Mouse (Mus musculus) bone marrow, adult 2 months (tissue): ENCODE measurements around the gene E030018B13Rik. TPM values are rescaled to one million over a fixed set of nuclear protein-coding genes. Genes with fewer than 3 reads are reported as not detected.

Source experiments
- H3K27ac ChIP-seq: fragments of 200-500 bp; 2 replicates; pipeline ENCODE4 v1.5.1; 2012; ENCODE audit warnings: low read depth, mild to moderate bottlenecking, control low read depth, inconsistent platforms, low read length; ENCODE audit not compliant: control insufficient read depth, poor library complexity, insufficient read depth
- H3K4me1 ChIP-seq: fragments of 200-500 bp; 2 replicates; pipeline ENCODE4 v1.6.1; 2011; ENCODE audit warnings: low read length; ENCODE audit not compliant: control insufficient read depth, insufficient read depth
- H3K4me3 ChIP-seq: fragments of 200-500 bp; replicated peaks from 2 replicates; pipeline ENCODE3; 2011; ENCODE audit warnings: mild to moderate bottlenecking, low read depth, low read length, control low read depth; ENCODE audit not compliant: control insufficient read depth
- CTCF ChIP-seq: fragments of 200-500 bp; IDR thresholded peaks from 2 replicates; pipeline ENCODE4 v1.5.1; 2011; ENCODE audit warnings: low read length, control low read depth; ENCODE audit not compliant: control insufficient read depth, insufficient read depth
- POLR2A ChIP-seq: fragments of 200-500 bp; IDR thresholded peaks from 2 replicates; pipeline ENCODE4 v1.6.1; 2011; ENCODE audit warnings: low read depth, mild to moderate bottlenecking, control low read depth, low read length, borderline replicate concordance; ENCODE audit not compliant: control insufficient read depth
- WGBS: fragments of 180-500 bp; shearing (Covaris S2); methylation state at CpG from one replicate; pipeline ENCODE4 v1.1.7; 2018; 5-methylcytosine and 5-hydroxymethylcytosine counted together
- polyA plus RNA-seq: library from polyadenylated mRNA; stranded (reverse); fragments of >200 nt; gene quantifications from 2 replicates; pipeline ENCODE4 v1.2.4, GENCODE M21; 2011; ENCODE audit warnings: low replicate concordance; ENCODE audit not compliant: missing spikeins, insufficient read depth, insufficient read length

The E030018B13Rik gene
- not detected in 2 replicates for polyA plus RNA-seq

DNA sequence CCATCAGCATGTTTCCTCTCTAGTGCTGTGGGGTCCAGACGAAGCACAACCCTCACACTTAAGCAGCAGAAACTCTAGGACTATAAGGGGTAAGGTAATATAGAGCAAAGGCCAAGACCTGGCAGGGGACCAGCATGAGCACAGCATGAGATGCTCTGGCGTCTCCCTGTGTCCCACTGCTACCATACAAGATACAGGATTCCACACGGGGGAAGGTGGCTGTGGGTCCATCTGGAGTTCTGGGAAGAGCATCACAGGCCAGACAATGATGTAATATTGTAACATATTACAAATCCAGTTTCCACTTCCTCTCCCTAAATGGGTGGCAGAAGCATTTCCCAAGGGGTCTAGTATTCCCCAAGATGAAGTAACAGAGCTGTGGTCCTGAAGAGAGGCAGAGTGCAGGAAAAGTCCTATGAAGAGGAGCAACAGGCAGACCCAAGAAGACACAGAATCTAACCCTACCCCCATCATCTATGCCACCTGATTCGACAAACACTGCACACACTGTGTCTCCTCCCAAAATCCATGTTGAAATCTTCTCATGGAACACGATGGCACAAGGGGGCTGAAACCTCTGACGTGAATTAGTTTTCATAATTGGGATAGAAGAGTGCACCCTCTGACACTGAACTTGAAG, at the start of gene E030018B13Rik:
TSS of gene E030018B13Rik (plus strand) at position 590 of the 640 bp plus-strand sequence.
- TF ChIP-seq POLR2A = no peak
- TF ChIP-seq CTCF = no peak
- Histone ChIP-seq H3K27ac (no peak within 1 kb of the TSS), H3K4me1 (peaks cover 32% of the 10 kb centered on the region), H3K4me3 (no peak within 1 kb of the TSS)
- WGBS = 64% methylated on average over 6 of the region's 6 CpGs

DNA sequence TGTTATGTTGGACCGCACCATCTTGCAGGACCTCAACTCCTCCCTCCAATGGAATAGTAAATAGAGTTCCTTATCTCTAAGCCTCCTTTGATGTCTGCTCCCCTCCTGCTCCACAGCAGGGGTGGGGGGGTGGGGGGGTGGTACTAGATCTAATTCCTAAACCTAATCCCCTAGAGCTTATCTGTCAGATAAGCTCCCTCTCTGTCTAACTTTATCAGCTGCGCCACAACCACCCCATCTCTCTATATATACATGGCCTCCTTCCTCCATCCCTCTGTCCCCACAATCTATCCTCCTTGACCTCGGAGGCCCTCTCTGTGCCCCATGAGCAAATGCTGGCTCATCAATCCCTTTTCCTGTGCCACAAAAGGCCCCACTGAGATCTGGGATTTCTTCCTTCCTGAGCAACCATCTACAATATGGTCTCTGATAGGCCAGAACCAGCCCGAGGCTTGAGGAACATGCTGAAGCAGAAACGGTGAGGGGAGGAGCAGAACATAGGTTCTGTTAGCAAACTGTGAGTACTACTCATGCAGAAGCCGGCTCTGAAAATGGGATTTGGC, 48.2 kb upstream of the E030018B13Rik start:
- no peaks in the 10 kb centered on the region for H3K4me1 ChIP-seq
- H3K4me3 ChIP-seq = no peak overlapping the region
- 67% methylated on average over 6 of the region's 6 CpGs for whole genome bisulfite sequencing
- no peak overlapping the region for H3K27ac ChIP-seq
- TF ChIP-seq CTCF (no peak), POLR2A (no peak)

DNA sequence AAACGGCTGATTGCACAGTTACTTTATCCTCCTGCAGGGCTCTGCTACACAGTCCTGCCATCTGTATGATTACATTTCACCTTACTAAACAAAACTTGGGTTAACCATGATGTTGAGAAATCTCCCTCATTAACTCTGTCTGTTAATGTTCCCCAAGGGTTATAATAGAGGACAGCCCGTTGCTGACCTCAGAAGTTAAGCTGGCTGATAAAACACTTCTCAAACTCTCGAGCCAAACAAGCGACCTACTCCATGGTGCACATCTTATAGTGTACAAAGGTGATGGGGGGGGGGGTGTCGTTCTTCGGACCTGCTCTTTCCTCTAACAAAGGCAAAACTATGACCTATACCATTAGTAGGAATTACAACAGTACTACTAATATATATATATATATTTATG, 45.0 kb upstream of the E030018B13Rik start:
- Histone ChIP-seq H3K4me1 (no peaks in the 10 kb centered on the region; the same call in 1 of the 2 replicates), H3K4me3 (no peak overlapping the region), H3K27ac (no peak overlapping the region)
- TF ChIP-seq CTCF (no peak), POLR2A (no peak)
- WGBS = 62% methylated on average over 6 of the region's 6 CpGs

DNA sequence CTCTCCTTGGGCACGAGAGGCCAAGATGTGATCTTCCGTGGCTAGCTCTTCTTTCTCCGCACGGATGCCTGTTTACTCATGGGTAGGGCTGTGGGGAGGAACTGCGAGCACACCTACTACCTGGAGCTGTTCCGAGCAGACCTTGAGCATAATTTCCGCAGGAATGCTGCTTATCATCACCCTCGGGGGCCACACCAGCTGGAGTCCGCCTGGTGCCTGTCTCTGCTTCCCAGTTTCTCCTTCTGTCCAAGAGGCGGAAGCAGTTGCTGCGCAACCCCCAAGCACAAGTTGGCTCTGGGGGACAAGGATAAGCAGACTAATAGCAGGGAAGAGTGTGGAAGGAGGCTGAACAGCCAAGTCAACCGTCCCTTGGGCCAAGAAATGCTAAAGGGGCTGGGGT, 42.8 kb upstream of the E030018B13Rik start:
- Histone ChIP-seq H3K4me1 (no peaks in the 10 kb centered on the region; the same call in 1 of the 2 replicates), H3K27ac (no peak overlapping the region), H3K4me3 (no peak overlapping the region)
- WGBS = 82% methylated on average over 12 of the region's 12 CpGs
- TF ChIP-seq POLR2A = no peak
- TF ChIP-seq CTCF = no peak

DNA sequence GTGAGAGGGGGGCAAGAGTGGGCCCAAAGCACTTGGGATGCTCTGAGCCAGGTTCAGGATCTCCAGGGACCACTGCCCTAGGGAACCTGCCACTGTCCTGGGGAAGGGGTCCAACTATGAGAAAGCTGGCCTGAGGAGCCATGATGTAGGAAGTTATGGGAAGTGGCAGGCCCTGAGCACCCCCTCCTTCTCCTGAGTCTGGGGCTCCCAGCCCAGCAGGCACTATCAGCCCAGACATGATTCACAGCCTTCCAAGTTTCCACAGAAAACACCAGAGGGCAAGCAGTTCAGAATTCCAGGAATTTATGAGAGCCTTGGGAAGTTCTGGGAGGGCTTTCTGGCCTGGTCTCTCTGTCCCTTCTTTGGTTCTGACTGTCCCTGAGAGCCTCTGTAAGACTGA, 41.0 kb upstream of the E030018B13Rik start:
- TF ChIP-seq CTCF (no peak), POLR2A (no peak)
- Histone ChIP-seq H3K4me1 (no peaks in the 10 kb centered on the region; the same call in 1 of the 2 replicates), H3K27ac (no peak overlapping the region; the same call in 1 of the 2 replicates), H3K4me3 (no peak overlapping the region)

DNA sequence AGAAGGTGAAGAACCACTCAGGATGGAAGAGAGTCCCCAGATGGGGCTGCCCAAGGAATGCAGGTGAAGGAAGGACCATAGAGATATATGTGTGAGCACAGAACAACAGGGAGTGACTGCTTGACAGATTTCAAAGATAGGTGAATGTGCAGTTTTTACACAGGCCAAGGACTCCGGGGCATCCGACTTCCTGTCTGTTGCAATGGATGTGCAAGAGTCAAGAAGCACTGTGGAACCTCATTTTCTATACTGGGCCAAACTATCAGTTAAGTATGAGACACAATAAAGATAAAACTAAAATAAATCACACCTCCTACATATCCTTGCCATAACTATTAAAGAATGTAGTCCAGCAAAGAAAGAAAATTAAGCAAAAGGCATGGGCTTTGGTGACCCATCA, 40.0 kb upstream of the E030018B13Rik start:
- Histone ChIP-seq H3K4me1 (no peaks in the 10 kb centered on the region; the same call in 1 of the 2 replicates), H3K27ac (peak overlapping the region; percentile 59; the same call in 1 of the 2 replicates), H3K4me3 (no peak overlapping the region)
- WGBS = 30% methylated on average over 2 of the region's 2 CpGs
- TF ChIP-seq CTCF (no peak), POLR2A (no peak)

DNA sequence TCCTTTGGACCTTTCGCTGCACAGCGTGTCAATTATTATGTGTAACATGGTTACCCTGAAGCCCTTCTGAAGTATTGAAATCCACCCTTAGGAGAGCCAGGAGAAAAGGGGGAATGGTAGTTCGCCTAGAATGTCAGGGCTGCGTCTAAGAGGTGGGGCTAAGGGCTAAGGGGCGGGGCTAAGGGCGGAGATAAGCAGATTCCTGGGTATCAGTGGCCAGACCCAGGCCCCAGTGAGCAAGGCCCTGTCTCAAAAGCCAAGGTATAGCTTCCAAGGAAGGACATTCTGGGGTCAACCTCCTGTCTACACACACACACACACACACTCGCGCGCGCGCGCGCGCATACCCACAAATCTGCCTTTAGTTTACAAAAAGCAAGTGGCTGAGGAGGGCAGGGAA, 39.0 kb upstream of the E030018B13Rik start:
- H3K27ac ChIP-seq = no peak overlapping the region
- no peak for TF ChIP-seq POLR2A
- no peak for TF ChIP-seq CTCF
- 73% methylated on average over 14 of the region's 14 CpGs for WGBS

DNA sequence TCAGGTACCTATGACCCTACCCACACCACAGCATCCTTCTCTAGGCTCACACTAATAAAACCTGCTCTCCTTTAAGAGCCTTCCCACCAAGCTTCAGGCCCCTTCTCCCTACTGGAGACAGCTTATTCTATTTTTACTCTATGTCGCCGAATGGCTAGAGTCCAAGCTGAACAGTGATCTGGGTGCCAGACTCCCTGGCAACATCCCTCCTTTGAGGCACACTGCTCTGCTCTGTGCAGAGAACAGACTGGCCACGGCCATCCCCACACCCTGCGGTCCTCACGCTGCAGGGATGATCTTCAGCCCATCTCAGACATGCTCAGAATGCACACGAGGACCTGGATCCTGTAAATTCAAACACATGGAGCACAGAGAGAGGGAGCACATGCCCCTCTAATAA, 37.1 kb upstream of the E030018B13Rik start:
- TF ChIP-seq POLR2A (no peak), CTCF (no peak)
- WGBS = 84% methylated on average over 6 of the region's 6 CpGs
- Histone ChIP-seq H3K27ac (no peak overlapping the region), H3K4me3 (no peak overlapping the region), H3K4me1 (no peaks in the 10 kb centered on the region; the same call in 1 of the 2 replicates)

More for the DNA sequence above, 39.0 kb upstream of the E030018B13Rik start:
- Histone ChIP-seq H3K4me1 (no peaks in the 10 kb centered on the region; the same call in 1 of the 2 replicates), H3K4me3 (no peak overlapping the region)

DNA sequence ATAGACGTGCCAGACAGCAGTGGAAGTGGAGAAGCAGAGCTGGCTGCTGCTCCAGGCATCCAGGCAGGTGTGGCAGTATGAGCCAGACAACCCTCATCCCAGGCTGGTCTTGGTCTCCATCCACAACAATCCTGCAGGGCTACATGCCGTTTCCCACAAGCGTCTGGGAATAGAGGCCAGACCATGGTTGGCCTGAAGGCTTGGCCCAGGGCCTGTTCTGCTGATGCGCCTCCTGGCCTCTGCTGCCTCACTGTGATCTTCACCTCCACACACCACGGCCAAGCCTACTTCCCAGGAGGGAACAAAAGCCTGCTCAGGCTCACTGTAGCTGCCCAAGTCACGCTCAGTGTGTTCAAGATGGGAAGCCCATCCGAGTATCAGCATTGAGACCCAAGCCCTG, 33.9 kb upstream of the E030018B13Rik start:
- Histone ChIP-seq H3K4me3 (no peak overlapping the region), H3K4me1 (no peaks in the 10 kb centered on the region), H3K27ac (no peak overlapping the region)
- TF ChIP-seq POLR2A (no peak), CTCF (no peak)
- 85% methylated on average over 7 of the region's 7 CpGs for WGBS
